In genomic region chr13:63177232-63177631, GRCm38 (mm10) we compare ENCODE assay signal across 10 mouse cellular contexts.
A peak's percentile ranks its signal among the peaks of the same experiment; 100 is the strongest.
DNase-seq lines count a peak whose midpoint lies in the region.
"Had no signal": no experiment of that assay in that cellular context is flagged by ENCODE, and none has a peak within 500 bp of the region (broad histone marks: within the 10 kb centered on the region; RNA-seq: fewer than 3 reads in every experiment).

No protein-coding gene starts in this region.

- intact Hi-C loops in left cerebral cortex, postnatal 36 days (cut with DNase I), result no loop called here

- DNase-seq in left cerebral cortex, postnatal 36 days (ENCODE audit: low spot score in 2 of 2), result peak; percentile 29 to 60
- DNase-seq in left cerebral cortex, adult 11 months (ENCODE audit: low spot score), result no peak
- peak; percentile 97 for DNase-seq in brain, adult 2 months (ENCODE audit: low read depth, low spot score)
- DNase-seq in cerebellum, adult 8-10 months, result peak; percentile 69
- peak; percentile 78 for DNase-seq in fibroblast of lung, adult 2 months (ENCODE audit: low read depth)
- DNase-seq in kidney, postnatal 4 days, result no peak
- DNase-seq in urinary bladder, postnatal 14 days (ENCODE audit: low spot score), result no peak
- DNase-seq: adrenal gland, adult 2 months; gastrocnemius, postnatal 25 days; heart, postnatal 14 days had no signal

Comparison
In these comparisons a context has a peak if more than half of its experiments do, and no peak if none do; other contexts are left out.
1. DNase-seq: peak in left cerebral cortex, postnatal 36 days (2 of 2), brain, adult 2 months (single experiment), cerebellum, adult 8-10 months (single experiment) and fibroblast of lung, adult 2 months (single experiment); none in left cerebral cortex, adult 11 months (single experiment), kidney, postnatal 4 days (0 of 2) and urinary bladder, postnatal 14 days (single experiment).